Mouse (Mus musculus): Measurements from ENCODE around the gene Fam19a4. TPM values are rescaled to one million over a fixed set of nuclear protein-coding genes. Genes with fewer than 3 reads are reported as not detected.
A peak's percentile ranks its signal among the peaks of the same experiment; 100 is the strongest.

Fam19a4 gene
- polyA plus RNA-seq (2016; fragmentation: Nextera tagmentation; extraction: Ambion mirVana): 1.2 and 1.5 TPM in 2 replicates

- Histone ChIP-seq H3K27ac (replicated peaks) (no peak within 1 kb of the TSS), H3K4me3 (peak within 1 kb of the TSS; percentile 60), H3K27me3 (replicated peaks; ENCODE audit: low read depth, poor library complexity, severe bottlenecking) (peaks cover 56% of the 10 kb centered on the region), H3K36me3 (replicated peaks) (no peaks in the 10 kb centered on the region), H3K4me1 (peaks cover 20% of the 10 kb centered on the region), H3K9me3 (no peaks in the 10 kb centered on the region)
- WGBS: under 1% methylated on average over 30 of the region's 30 CpGs
- peak; percentile 84 for DNase-seq (ENCODE audit: low spot score)
Measured at GRCm38 (mm10) chr6:97060074-97060681, at the start of gene Fam19a4. TSS of gene Fam19a4 (minus strand) at chr6:97060413.

- WGBS: 19% methylated on average over 2 of the region's 2 CpGs
- Histone ChIP-seq H3K36me3 (replicated peaks) (peaks cover 2% of the 10 kb centered on the region; the same call in 1 of the 2 replicates), H3K9me3 (no peaks in the 10 kb centered on the region), H3K4me1 (peaks cover 32% of the 10 kb centered on the region), H3K27me3 (replicated peaks; ENCODE audit: low read depth, poor library complexity, severe bottlenecking) (peaks cover 20% of the 10 kb centered on the region), H3K27ac (replicated peaks) (no peak overlapping the region), H3K4me3 (no peak overlapping the region)
- peak; percentile 54 for DNase-seq (ENCODE audit: low spot score)
Measured at GRCm38 (mm10) chr6:97106777-97107176, 46.6 kb upstream of the Fam19a4 start.

- 84% methylated on average over 8 of the region's 8 CpGs for WGBS
- H3K27ac ChIP-seq (replicated peaks): no peak overlapping the region
- no peak for DNase-seq (ENCODE audit: low spot score)
- no peaks in the 10 kb centered on the region for H3K36me3 ChIP-seq (replicated peaks)
- peaks cover 39% of the 10 kb centered on the region for H3K4me1 ChIP-seq
- no peak overlapping the region for H3K4me3 ChIP-seq
- H3K9me3 ChIP-seq: no peaks in the 10 kb centered on the region
- peaks cover 27% of the 10 kb centered on the region for H3K27me3 ChIP-seq (replicated peaks; ENCODE audit: low read depth, poor library complexity, severe bottlenecking)
Measured at GRCm38 (mm10) chr6:97106106-97106505, 45.9 kb upstream of the Fam19a4 start.

GRCm38 (mm10) chr6:97104264-97104852, 44.1 kb upstream of the Fam19a4 start:
- peak; percentile 37 for DNase-seq (ENCODE audit: low spot score)
- Histone ChIP-seq H3K9me3 (no peaks in the 10 kb centered on the region), H3K4me3 (no peak overlapping the region), H3K27me3 (replicated peaks; ENCODE audit: low read depth, poor library complexity, severe bottlenecking) (peaks cover 34% of the 10 kb centered on the region), H3K36me3 (replicated peaks) (no peaks in the 10 kb centered on the region), H3K4me1 (peaks cover 35% of the 10 kb centered on the region), H3K27ac (replicated peaks) (no peak overlapping the region)
- WGBS: 82% methylated on average over 7 of the region's 7 CpGs

DNA sequence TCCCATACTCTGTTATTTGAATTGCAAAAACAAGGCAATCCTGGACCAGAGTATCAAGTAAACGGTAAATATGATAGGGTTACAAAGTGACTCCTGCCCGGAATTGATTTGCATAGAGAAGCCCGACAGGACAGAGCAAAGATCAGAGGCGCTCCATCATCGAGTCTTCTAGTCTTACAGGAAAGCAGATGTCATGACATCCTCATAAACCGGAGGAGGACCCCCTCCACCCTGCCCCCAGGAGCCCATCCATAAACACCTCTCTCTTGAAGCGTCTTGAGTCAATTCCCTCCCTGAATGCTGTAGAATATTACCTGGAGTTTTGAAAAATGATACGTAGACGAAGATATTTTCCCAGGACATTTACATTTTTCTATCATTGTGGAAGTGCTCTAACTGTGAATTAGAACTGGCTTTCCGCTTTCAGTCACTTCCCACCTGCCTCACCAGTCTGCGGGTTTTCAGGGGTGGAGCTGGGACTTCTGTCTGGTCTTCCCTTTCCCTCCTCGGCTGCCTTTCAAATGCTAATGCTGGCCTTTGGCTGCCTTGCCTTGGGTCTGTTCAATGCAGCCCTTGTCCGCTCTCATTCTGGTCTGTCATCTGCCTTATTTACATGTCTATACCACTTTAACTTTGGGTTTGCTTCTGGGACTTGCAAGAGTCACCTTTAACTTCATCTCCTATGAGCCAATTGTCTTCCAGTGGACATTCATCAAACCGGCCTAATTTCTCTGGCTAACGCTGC, 41.9 kb upstream of the Fam19a4 start:
- DNase-seq (ENCODE audit: low spot score): no peak
- Histone ChIP-seq H3K27me3 (replicated peaks; ENCODE audit: low read depth, poor library complexity, severe bottlenecking) (peaks cover 31% of the 10 kb centered on the region), H3K27ac (replicated peaks) (no peak overlapping the region), H3K4me1 (peaks cover 35% of the 10 kb centered on the region), H3K4me3 (peak overlapping the region; percentile 33), H3K9me3 (no peaks in the 10 kb centered on the region), H3K36me3 (replicated peaks) (no peaks in the 10 kb centered on the region)
- WGBS: 6% methylated on average over 15 of the region's 15 CpGs

DNA sequence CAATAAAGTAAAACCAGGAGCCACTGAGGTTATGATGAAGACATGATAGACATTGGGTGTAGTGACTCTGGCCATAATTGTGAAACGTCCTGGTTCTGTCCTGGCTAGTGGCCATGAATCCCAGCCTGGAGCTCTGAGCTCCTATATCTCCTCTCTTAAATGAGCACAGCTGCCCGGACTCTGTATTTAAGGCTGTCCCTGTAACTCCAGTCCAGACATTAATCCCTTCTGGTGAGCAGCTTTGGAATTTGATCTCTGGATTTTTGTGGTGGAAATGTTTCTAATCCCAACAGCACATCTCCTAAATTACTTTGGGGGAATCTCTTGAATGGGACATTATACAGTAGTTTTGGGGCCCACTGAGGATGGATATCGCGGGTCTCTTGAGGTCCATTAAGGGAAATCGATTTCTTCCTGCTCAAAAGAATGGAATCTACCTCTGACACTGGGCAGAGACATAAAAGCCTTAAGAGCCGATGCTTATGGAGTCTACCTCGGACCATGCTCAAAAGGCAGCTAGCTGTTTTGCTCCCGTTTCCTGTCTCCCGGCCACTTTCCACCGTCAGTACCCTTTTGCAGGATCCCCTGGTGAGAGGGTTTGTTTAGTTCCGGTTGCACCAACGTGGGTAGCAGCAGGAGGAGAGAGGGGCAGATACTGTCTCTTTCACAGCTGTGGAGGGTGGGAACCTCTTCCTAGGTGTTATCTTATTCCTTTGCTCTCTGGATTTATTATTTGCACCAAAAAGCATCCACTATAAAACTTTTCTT, 41.2 kb upstream of the Fam19a4 start:
- Histone ChIP-seq H3K27ac (replicated peaks) (no peak overlapping the region), H3K4me3 (peak overlapping the region; percentile 33), H3K9me3 (no peaks in the 10 kb centered on the region), H3K36me3 (replicated peaks) (no peaks in the 10 kb centered on the region), H3K27me3 (replicated peaks; ENCODE audit: low read depth, poor library complexity, severe bottlenecking) (peaks cover 31% of the 10 kb centered on the region), H3K4me1 (peaks cover 32% of the 10 kb centered on the region)
- DNase-seq (ENCODE audit: low spot score): no peak
- 15% methylated on average over 12 of the region's 12 CpGs for WGBS

DNA sequence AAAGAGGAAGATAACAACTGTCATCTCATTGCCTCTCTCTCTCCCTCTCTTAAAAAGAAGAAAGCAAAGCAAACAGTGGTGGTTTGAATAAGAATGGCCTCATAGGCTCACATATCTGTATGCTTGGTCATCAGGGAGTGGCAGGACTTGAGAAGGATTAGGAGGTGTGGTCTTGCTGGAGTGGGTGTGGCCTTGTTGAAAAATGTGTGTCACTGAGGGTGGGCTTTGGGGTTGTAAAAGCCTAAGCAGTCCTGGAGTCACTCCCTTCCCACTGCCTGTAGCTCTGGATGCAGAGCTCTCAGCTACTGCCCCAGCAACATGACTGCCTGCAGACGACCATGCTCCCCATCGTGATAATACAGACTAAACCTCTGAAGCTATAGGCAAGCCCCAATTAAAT, 22.1 kb upstream of the Fam19a4 start:
- Histone ChIP-seq H3K36me3 (replicated peaks) (no peaks in the 10 kb centered on the region), H3K4me3 (no peak overlapping the region), H3K27me3 (replicated peaks; ENCODE audit: low read depth, poor library complexity, severe bottlenecking) (no peaks in the 10 kb centered on the region), H3K27ac (replicated peaks) (no peak overlapping the region), H3K9me3 (no peaks in the 10 kb centered on the region), H3K4me1 (peaks cover 14% of the 10 kb centered on the region)
- DNase-seq (ENCODE audit: low spot score): no peak
- WGBS: 92% methylated on average over 2 of the region's 2 CpGs

DNA sequence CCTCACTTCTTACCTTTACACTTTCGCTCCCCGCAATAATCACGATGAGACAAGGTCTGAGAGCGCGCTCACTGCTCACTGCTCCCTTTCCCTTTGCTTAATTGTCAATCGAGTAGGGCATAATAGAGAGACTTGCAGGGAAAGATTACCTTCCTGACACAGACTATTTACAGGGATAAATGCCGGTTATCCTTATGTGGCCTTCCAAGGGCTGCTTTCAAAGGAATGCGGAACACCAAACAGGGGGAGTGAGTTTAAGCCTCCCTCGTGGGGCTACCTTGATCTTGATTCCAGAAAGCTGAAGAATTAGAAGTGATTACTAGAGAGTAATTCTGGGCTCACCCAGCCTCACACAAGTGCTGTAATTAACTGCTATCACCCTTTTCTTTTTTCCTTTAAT, 19.8 kb upstream of the Fam19a4 start:
- H3K27me3 ChIP-seq (replicated peaks; ENCODE audit: low read depth, poor library complexity, severe bottlenecking): no peaks in the 10 kb centered on the region
- H3K9me3 ChIP-seq: no peaks in the 10 kb centered on the region
- no peak overlapping the region for H3K4me3 ChIP-seq
- no peak overlapping the region for H3K27ac ChIP-seq (replicated peaks)
- H3K4me1 ChIP-seq: peaks cover 14% of the 10 kb centered on the region
- 41% methylated on average over 9 of the region's 9 CpGs for WGBS
- DNase-seq (ENCODE audit: low spot score): no peak
- no peaks in the 10 kb centered on the region for H3K36me3 ChIP-seq (replicated peaks)

GRCm38 (mm10) chr6:97059599-97059998, 614 bp downstream of the Fam19a4 start:
- DNase-seq (ENCODE audit: low spot score): no peak
- Histone ChIP-seq H3K27ac (replicated peaks) (no peak overlapping the region), H3K27me3 (replicated peaks; ENCODE audit: low read depth, poor library complexity, severe bottlenecking) (peaks cover 56% of the 10 kb centered on the region)

DNA sequence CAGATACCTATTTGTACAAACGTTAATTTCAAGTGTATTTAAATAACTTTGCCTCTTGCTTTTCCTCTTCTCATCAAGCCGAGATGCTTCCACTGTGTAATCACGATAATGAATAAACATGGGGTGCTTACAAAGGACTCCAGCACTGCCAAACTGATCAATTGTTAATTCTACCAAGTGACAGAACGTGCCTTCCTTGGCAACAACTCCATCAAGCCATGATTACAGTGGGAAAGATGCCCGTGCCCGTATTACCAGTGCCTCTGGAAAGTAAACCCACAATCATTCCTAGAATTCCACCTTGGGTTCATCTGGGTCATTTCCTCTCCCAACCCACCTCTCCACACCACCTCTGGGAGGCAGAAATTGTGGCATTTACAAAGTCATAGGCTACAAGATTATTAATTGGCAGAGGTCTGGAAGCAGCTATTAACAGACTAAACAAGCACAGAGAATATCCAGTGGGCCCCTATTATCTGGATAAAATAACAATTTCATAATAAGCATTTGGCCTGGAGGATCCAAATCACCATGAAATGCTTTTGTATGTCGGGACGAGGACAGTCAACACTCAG, 7.9 kb downstream of the Fam19a4 start:
- peaks cover 4% of the 10 kb centered on the region; the same call in 1 of the 2 replicates for H3K4me1 ChIP-seq
- peaks cover 13% of the 10 kb centered on the region for H3K27me3 ChIP-seq (replicated peaks; ENCODE audit: low read depth, poor library complexity, severe bottlenecking)
- DNase-seq (ENCODE audit: low spot score): no peak
- 81% methylated on average over 8 of the region's 8 CpGs for WGBS
- no peaks in the 10 kb centered on the region for H3K36me3 ChIP-seq (replicated peaks)
- no peak overlapping the region for H3K27ac ChIP-seq (replicated peaks)
- H3K4me3 ChIP-seq: no peak overlapping the region
- no peaks in the 10 kb centered on the region for H3K9me3 ChIP-seq

More at GRCm38 (mm10) chr6:97059599-97059998, 614 bp downstream of the Fam19a4 start:
- Histone ChIP-seq H3K4me1 (peaks cover 20% of the 10 kb centered on the region), H3K9me3 (no peaks in the 10 kb centered on the region), H3K4me3 (peak overlapping the region; percentile 60), H3K36me3 (replicated peaks) (no peaks in the 10 kb centered on the region)
- 4% methylated on average over 10 of the region's 10 CpGs for WGBS

DNA sequence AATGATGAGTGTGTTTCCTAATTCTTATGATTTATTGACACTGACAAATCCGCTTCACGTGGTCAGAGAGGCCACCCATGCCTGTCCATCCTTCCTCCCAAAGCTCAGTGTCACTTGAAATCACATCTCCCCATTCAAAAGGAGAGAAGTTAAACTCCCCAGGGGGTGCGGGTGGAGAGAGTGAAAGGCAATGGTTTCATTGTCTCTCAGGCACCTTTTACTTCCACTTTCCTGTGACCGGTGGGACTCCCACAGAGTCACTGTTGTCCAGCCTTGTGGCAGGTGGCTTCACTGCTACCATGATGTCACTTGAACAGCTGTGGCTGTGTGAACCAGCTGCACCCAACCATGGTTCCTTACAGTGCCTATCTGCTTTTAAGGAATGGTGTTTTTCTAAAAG, 11.8 kb downstream of the Fam19a4 start:
- WGBS: 38% methylated on average over 4 of the region's 4 CpGs
- H3K27me3 ChIP-seq (replicated peaks; ENCODE audit: low read depth, poor library complexity, severe bottlenecking): 0 out of 2 replicates have a peak, but pooled peaks cover 6% of the 10 kb centered on the region
- no peaks in the 10 kb centered on the region for H3K9me3 ChIP-seq
- H3K36me3 ChIP-seq (replicated peaks): no peaks in the 10 kb centered on the region
- DNase-seq (ENCODE audit: low spot score): no peak
- no peak overlapping the region for H3K27ac ChIP-seq (replicated peaks)
- H3K4me3 ChIP-seq: no peak overlapping the region
- H3K4me1 ChIP-seq: peaks cover 4% of the 10 kb centered on the region; the same call in 1 of the 2 replicates

GRCm38 (mm10) chr6:97046541-97046940, 13.7 kb downstream of the Fam19a4 start:
- 81% methylated on average over 4 of the region's 4 CpGs for WGBS
- Histone ChIP-seq H3K4me1 (no peaks in the 10 kb centered on the region), H3K27ac (replicated peaks) (no peak overlapping the region), H3K9me3 (no peaks in the 10 kb centered on the region), H3K4me3 (no peak overlapping the region), H3K36me3 (replicated peaks) (no peaks in the 10 kb centered on the region), H3K27me3 (replicated peaks; ENCODE audit: low read depth, poor library complexity, severe bottlenecking) (0 out of 2 replicates have a peak, but pooled peaks cover 11% of the 10 kb centered on the region)
- DNase-seq (ENCODE audit: low spot score): no peak
